Mouse (Mus musculus) MEL (cell line): Measurements from ENCODE around the gene Gga1. TPM values are rescaled to one million over a fixed set of nuclear protein-coding genes. Genes with fewer than 3 reads are reported as not detected.

ENCODE experiments used
- DNase-seq: peaks from one replicate; pipeline ENCODE4 v3.0.0; 2011; ENCODE audit warnings: low read depth, low spot score
- H3K27ac ChIP-seq: 2 replicates; pipeline ENCODE4 v1.5.1; 2012; ENCODE audit warnings: low read depth, mild to moderate bottlenecking, control low read depth, low read length, moderate library complexity; ENCODE audit not compliant: control insufficient read depth
- H3K27me3 ChIP-seq, 2 experiments: fragments of 150-350 bp in 1 of 2; sonication (generic) in 1 of 2; 2 replicates each; pipeline ENCODE4 v1.6.1; 2012; ENCODE audit warnings: low read length in 2 of 2, mild to moderate bottlenecking in 2 of 2, improper control_type of control experiment in 1 of 2, moderate library complexity in 1 of 2; ENCODE audit not compliant: insufficient read depth in 2 of 2, control insufficient read depth in 1 of 2
- H3K36me3 ChIP-seq, 2 experiments: 2 replicates each; pipeline ENCODE4 v1.6.1; 2012 to 2014; ENCODE audit warnings: low read length in 2 of 2, improper control_type of control experiment in 1 of 2, inconsistent platforms in 1 of 2, mild to moderate bottlenecking in 1 of 2; ENCODE audit not compliant: insufficient read depth in 2 of 2, control insufficient read depth in 1 of 2
- H3K4me1 ChIP-seq, 2 experiments: fragments of 150-350 bp in 1 of 2; sonication (generic) in 1 of 2; 2 replicates each; pipeline ENCODE4 v1.6.1; 2012; ENCODE audit warnings: low read length in 2 of 2, improper control_type of control experiment in 1 of 2, mild to moderate bottlenecking in 1 of 2; ENCODE audit not compliant: insufficient read depth in 2 of 2, control insufficient read depth in 1 of 2
- H3K4me3 ChIP-seq, 2 experiments: fragments of 150-350 bp in 1 of 2; sonication (generic) in 1 of 2; 2 replicates each; pipeline ENCODE4 v1.5.1; 2012; ENCODE audit warnings: low read depth in 2 of 2, low read length in 2 of 2, mild to moderate bottlenecking in 2 of 2, moderate library complexity in 2 of 2, control low read depth in 1 of 2, improper control_type of control experiment in 1 of 2; ENCODE audit not compliant: control insufficient read depth in 1 of 2, insufficient read depth in 1 of 2
- H3K79me2 ChIP-seq: 2 replicates; pipeline ENCODE4 v1.6.1; 2012; ENCODE audit warnings: mild to moderate bottlenecking, low read length, moderate library complexity; ENCODE audit not compliant: control insufficient read depth, poor library complexity, insufficient read depth
- H3K9ac ChIP-seq: 2 replicates; pipeline ENCODE4 v1.6.1; 2012; ENCODE audit warnings: low read depth, mild to moderate bottlenecking, control low read depth, low read length, moderate library complexity; ENCODE audit not compliant: control insufficient read depth, poor library complexity, severe bottlenecking
- H3K9me3 ChIP-seq: fragments of 150-350 bp; sonication (generic); replicated peaks from 2 replicates; pipeline ENCODE4 v1.6.1; 2012; ENCODE audit warnings: mild to moderate bottlenecking, low read length, improper control_type of control experiment, moderate library complexity; ENCODE audit not compliant: insufficient read depth
- BHLHE40 ChIP-seq: IDR thresholded peaks from 2 replicates; pipeline ENCODE4 v1.6.1; 2012; ENCODE audit warnings: low read depth, mild to moderate bottlenecking, inconsistent platforms, low read length, improper control_type of control experiment, borderline replicate concordance
- CHD1 ChIP-seq: IDR thresholded peaks from 2 replicates; pipeline ENCODE4 v1.6.1; 2012; ENCODE audit warnings: low read depth, mild to moderate bottlenecking, inconsistent platforms, low read length, improper control_type of control experiment
- CTCF ChIP-seq, 3 experiments: IDR thresholded peaks in 2 of 3; conservative IDR thresholded peaks in 1 of 3; 2 replicates each; pipeline ENCODE4 v1.5.1; 2011 to 2012; ENCODE audit warnings: low read length in 3 of 3, low read depth in 2 of 3, mild to moderate bottlenecking in 2 of 3, improper control_type of control experiment in 1 of 3, inconsistent platforms in 1 of 3, mixed read lengths in 1 of 3, moderate library complexity in 1 of 3; ENCODE audit not compliant: control insufficient read depth in 1 of 3, insufficient read depth in 1 of 3, poor library complexity in 1 of 3, severe bottlenecking in 1 of 3
- E2F4 ChIP-seq: IDR thresholded peaks from 2 replicates; pipeline ENCODE4 v1.6.1; 2011; ENCODE audit warnings: low read depth, low read length, improper control_type of control experiment, borderline replicate concordance
- ELF1 ChIP-seq: IDR thresholded peaks from 2 replicates; pipeline ENCODE4 v1.6.1; 2014; ENCODE audit warnings: low read depth, mild to moderate bottlenecking, inconsistent platforms, low read length, improper control_type of control experiment, moderate library complexity
- EP300 ChIP-seq, 2 experiments: IDR thresholded peaks; 2 replicates each; pipeline ENCODE4 v1.6.1; 2011; ENCODE audit warnings: improper control_type of control experiment in 2 of 2, low read length in 2 of 2, low read depth in 1 of 2, mild to moderate bottlenecking in 1 of 2
- ETS1 ChIP-seq: IDR thresholded peaks from 2 replicates; pipeline ENCODE4 v1.6.1; 2012; ENCODE audit warnings: low read depth, mild to moderate bottlenecking, inconsistent platforms, low read length, improper control_type of control experiment, moderate library complexity
- GABPA ChIP-seq: IDR thresholded peaks from 2 replicates; pipeline ENCODE4 v1.6.1; 2012; ENCODE audit warnings: low read depth, mild to moderate bottlenecking, inconsistent platforms, low read length, improper control_type of control experiment, moderate library complexity
- GATA1 ChIP-seq: IDR thresholded peaks from 2 replicates; pipeline ENCODE4 v1.6.1; 2011; ENCODE audit warnings: low read depth, low read length, improper control_type of control experiment
- HCFC1 ChIP-seq: IDR thresholded peaks from 2 replicates; pipeline ENCODE4 v1.6.1; 2012; ENCODE audit warnings: low read depth, mild to moderate bottlenecking, inconsistent platforms, low read length, improper control_type of control experiment, moderate library complexity
- JUND ChIP-seq: IDR thresholded peaks from 2 replicates; pipeline ENCODE4 v1.6.1; 2011; ENCODE audit warnings: low read depth, mild to moderate bottlenecking, improper control_type of control experiment, low read length
- KAT2A ChIP-seq: conservative IDR thresholded peaks from 2 replicates; pipeline ENCODE4 v1.6.1; 2012; ENCODE audit warnings: low read depth, low read length, improper control_type of control experiment, inconsistent platforms
- MAFK ChIP-seq: IDR thresholded peaks from 2 replicates; pipeline ENCODE4 v1.6.1; 2011; ENCODE audit warnings: low read depth, mild to moderate bottlenecking, low read length, improper control_type of control experiment, borderline replicate concordance
- MAX ChIP-seq: IDR thresholded peaks from 2 replicates; pipeline ENCODE4 v1.6.1; 2011; ENCODE audit warnings: low read length, improper control_type of control experiment
- MAZ ChIP-seq: IDR thresholded peaks from 2 replicates; pipeline ENCODE4 v1.6.1; 2012; ENCODE audit warnings: low read depth, mild to moderate bottlenecking, inconsistent platforms, low read length, improper control_type of control experiment
- MXI1 ChIP-seq: IDR thresholded peaks from 2 replicates; pipeline ENCODE4 v1.6.1; 2011; ENCODE audit warnings: mild to moderate bottlenecking, low read depth, low read length, improper control_type of control experiment
- MYB ChIP-seq: IDR thresholded peaks from 2 replicates; pipeline ENCODE4 v1.6.1; 2011; ENCODE audit warnings: mild to moderate bottlenecking, low read depth, low read length, improper control_type of control experiment
- MYC ChIP-seq: IDR thresholded peaks from 2 replicates; pipeline ENCODE4 v1.6.1; 2011; ENCODE audit warnings: low read depth, mild to moderate bottlenecking, low read length, improper control_type of control experiment, moderate library complexity
- NELFE ChIP-seq: IDR thresholded peaks from 2 replicates; pipeline ENCODE4 v1.6.1; 2011; ENCODE audit warnings: low read depth, low read length, improper control_type of control experiment
- POLR2AphosphoS2 ChIP-seq: IDR thresholded peaks from 2 replicates; pipeline ENCODE4 v1.6.1; 2011; ENCODE audit warnings: low read length, improper control_type of control experiment
- RAD21 ChIP-seq: IDR thresholded peaks from 2 replicates; pipeline ENCODE4 v1.6.1; 2011; ENCODE audit warnings: mild to moderate bottlenecking, low read depth, low read length, improper control_type of control experiment
- TAL1 ChIP-seq: IDR thresholded peaks from 2 replicates; pipeline ENCODE4 v1.6.1; 2012; ENCODE audit warnings: mild to moderate bottlenecking, inconsistent platforms, low read length, moderate library complexity, mixed read lengths
- TBP ChIP-seq: IDR thresholded peaks from 2 replicates; pipeline ENCODE4 v1.8.0; 2011; ENCODE audit warnings: low read depth, low read length, improper control_type of control experiment
- UBTF ChIP-seq: IDR thresholded peaks from 2 replicates; pipeline ENCODE4 v1.6.1; 2012; ENCODE audit warnings: low read depth, mild to moderate bottlenecking, inconsistent platforms, low read length, improper control_type of control experiment, moderate library complexity, borderline replicate concordance; ENCODE audit not compliant: insufficient read depth
- USF1 ChIP-seq: IDR thresholded peaks from 2 replicates; pipeline ENCODE4 v1.6.1; 2014; ENCODE audit warnings: low read depth, mild to moderate bottlenecking, inconsistent platforms, low read length, improper control_type of control experiment, moderate library complexity
- ZC3H11A ChIP-seq: IDR thresholded peaks from 2 replicates; pipeline ENCODE4 v1.6.1; 2012; ENCODE audit warnings: low read depth, mild to moderate bottlenecking, inconsistent platforms, low read length, improper control_type of control experiment
- ZKSCAN1 ChIP-seq: IDR thresholded peaks from 2 replicates; pipeline ENCODE4 v1.6.1; 2012; ENCODE audit warnings: low read depth, mild to moderate bottlenecking, inconsistent platforms, low read length, improper control_type of control experiment, moderate library complexity
- ZMIZ1 ChIP-seq: IDR thresholded peaks from 2 replicates; pipeline ENCODE4 v1.6.1; 2012; ENCODE audit warnings: low read depth, mild to moderate bottlenecking, inconsistent platforms, low read length, improper control_type of control experiment, moderate library complexity
- ZNF384 ChIP-seq: IDR thresholded peaks from 2 replicates; pipeline ENCODE4 v1.6.1; 2012; ENCODE audit warnings: low read depth, mild to moderate bottlenecking, inconsistent platforms, low read length, improper control_type of control experiment
- polyA plus RNA-seq, 2 experiments: library from polyadenylated mRNA; stranded (reverse) in 1 of 2; unstranded in 1 of 2; fragments of >175 nt in 1 of 2; fragments of >200 nt in 1 of 2; gene quantifications; 2 replicates each; pipeline versions ENCODE4 v1.2.1 to v1.2.4; 2012; ENCODE audit warnings: low replicate concordance in 2 of 2, low read depth in 1 of 2; ENCODE audit not compliant: insufficient read length in 2 of 2, insufficient read depth in 1 of 2, missing spikeins in 1 of 2
- total RNA-seq: library from RNA; depleted of rRNA; stranded (reverse); fragments of 300-350 nt; gene quantifications from 2 replicates; pipeline ENCODE4 v1.2.3, GENCODE M21; 2012

The Gga1 gene
- total and polyA plus RNA-seq, 3 experiments: 18.2 to 48.1 TPM; not detected in 1

- Histone ChIP-seq H3K27ac (no peak overlapping the region), H3K27me3 (no peaks in the 10 kb centered on the region), H3K4me3 (no peak overlapping the region), H3K4me1 (peaks cover 0 to 6% of the 10 kb centered on the region in 2 experiments; a peak in 2 of 4 replicates), H3K9me3 (no peaks in the 10 kb centered on the region), H3K79me2 (peaks cover 9% of the 10 kb centered on the region), H3K9ac (no peak overlapping the region), H3K36me3 (peaks cover 0 to 8% of the 10 kb centered on the region in 2 experiments; a peak in 2 of 4 replicates)
- TF ChIP-seq MXI1: no peak
- no peak for TF ChIP-seq JUND
- TF ChIP-seq ZC3H11A: no peak
- TF ChIP-seq ETS1: no peak
- no peak for TF ChIP-seq ZNF384
- TF ChIP-seq BHLHE40: no peak
- no peak for TF ChIP-seq E2F4
- TF ChIP-seq MYB: no peak
- no peak for TF ChIP-seq POLR2AphosphoS2
- no peak for TF ChIP-seq RAD21
- TF ChIP-seq CHD1: no peak
- TF ChIP-seq MAFK: no peak
- no peak for TF ChIP-seq TAL1
- no peak for TF ChIP-seq USF1
- no peak for TF ChIP-seq CTCF (IDR thresholded peaks at IDR 0.05 in 2 of 3, conservative IDR thresholded peaks at IDR 0.05 in 1 of 3; ENCODE audit: control insufficient read depth in 1 of 3, insufficient read depth in 1 of 3, low read depth in 2 of 3, low read length in 3 of 3, poor library complexity in 1 of 3, severe bottlenecking in 1 of 3)
- TF ChIP-seq TBP: no peak
- TF ChIP-seq UBTF: no peak
- no peak for TF ChIP-seq HCFC1
- DNase-seq: no peak
These were observed 3.4 kb downstream of the Gga1 start for GRCm38 (mm10) chr15:78880432-78880831.

DNA sequence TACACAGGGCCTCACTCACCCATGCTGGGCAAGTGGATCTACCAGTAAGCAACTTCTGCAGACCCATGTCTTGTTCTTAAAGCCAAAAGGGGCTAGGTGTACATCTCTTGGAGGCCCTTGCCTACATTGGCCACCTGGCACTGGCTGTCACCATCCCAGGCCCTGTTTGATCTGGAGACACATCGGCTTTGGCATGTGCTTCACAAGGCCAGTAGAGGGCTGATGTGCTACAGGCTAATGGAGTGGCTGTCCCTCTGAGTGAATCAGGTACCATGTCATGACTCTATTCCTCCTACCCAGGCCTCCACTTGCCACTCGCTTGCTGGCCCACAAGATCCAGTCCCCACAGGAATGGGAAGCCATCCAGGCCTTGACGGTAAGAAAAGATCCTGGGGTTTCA lies 4.8 kb downstream of the Gga1 start:
- TF ChIP-seq UBTF: no peak
- no peak for TF ChIP-seq NELFE
- TF ChIP-seq GATA1: no peak
- TF ChIP-seq CHD1: no peak
- no peak for TF ChIP-seq MAX
- no peak for TF ChIP-seq GABPA
- no peak for TF ChIP-seq ZNF384
- TF ChIP-seq ZMIZ1: no peak
- TF ChIP-seq EP300 (IDR thresholded peaks at IDR 0.05; ENCODE audit: low read depth in 1 of 2, low read length in 2 of 2): no peak
- no peak for TF ChIP-seq MAFK
- TF ChIP-seq ELF1: no peak
- TF ChIP-seq MYC: no peak
- no peak for TF ChIP-seq ZKSCAN1
- no peak for TF ChIP-seq HCFC1
- no peak for TF ChIP-seq KAT2A
- no peak for TF ChIP-seq MAZ
- no peak for TF ChIP-seq POLR2AphosphoS2
- H3K36me3 ChIP-seq: peaks cover 0 to 5% of the 10 kb centered on the region in 2 experiments; a peak in 2 of 4 replicates
- peaks cover 9% of the 10 kb centered on the region for H3K79me2 ChIP-seq
- no peak for DNase-seq
- H3K27me3 ChIP-seq: no peaks in the 10 kb centered on the region
- H3K4me1 ChIP-seq: peaks cover 0 to 6% of the 10 kb centered on the region in 2 experiments; a peak in 2 of 4 replicates
- no peaks in the 10 kb centered on the region for H3K9me3 ChIP-seq
- no peak overlapping the region for H3K4me3 ChIP-seq
- H3K9ac ChIP-seq: no peak overlapping the region
- H3K27ac ChIP-seq: no peak overlapping the region
